Comparison of ENCODE assay signal across 8 mouse cellular contexts in the genomic region with DNA sequence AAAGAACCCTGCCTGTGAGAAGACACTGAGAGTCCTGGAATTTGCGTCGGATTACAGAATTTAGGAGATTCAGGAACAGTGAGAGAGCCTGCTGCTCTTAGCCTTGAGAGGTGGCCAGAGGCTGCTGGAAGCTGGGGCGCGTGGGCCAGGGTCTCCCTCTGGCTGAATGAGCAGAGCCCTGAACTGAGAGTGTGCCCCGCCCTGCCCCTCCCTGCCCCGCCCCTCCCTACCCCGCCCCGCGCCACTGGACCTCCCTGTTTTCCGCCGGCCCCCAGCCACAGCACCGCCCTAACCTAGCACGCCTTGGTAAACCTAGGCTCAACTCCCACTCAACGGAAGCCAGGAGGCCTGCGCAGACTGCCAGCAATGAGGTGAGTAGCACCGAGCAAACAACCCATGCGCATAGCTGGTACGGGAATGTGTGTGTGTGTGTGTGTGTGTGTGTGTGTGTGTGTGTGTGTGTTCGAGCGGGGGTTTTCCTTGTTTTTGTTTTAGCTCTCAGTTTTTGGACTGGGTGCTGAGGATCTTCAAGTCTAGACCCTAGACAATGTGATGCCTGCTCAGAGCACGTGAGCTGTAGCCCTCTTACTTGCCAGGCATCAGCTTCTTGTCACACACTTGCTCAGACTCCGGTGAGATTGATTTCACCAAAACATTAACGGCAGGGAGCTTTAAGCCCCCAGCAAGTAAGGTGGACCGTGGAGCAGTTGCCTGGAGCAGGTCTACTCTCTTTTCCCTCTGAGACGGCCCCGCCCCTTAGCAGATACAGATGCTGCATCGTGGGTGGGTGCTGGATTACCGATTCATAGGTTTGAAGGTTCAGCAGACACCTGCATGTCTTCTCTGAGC. TPM values are rescaled to one million over a fixed set of nuclear protein-coding genes. Genes with fewer than 3 reads are reported as not detected.
DNase-seq lines count a peak whose midpoint lies in the region; ATAC-seq and TF ChIP-seq lines count a peak whose summit lies in the region.

Slc9b2 (plus strand) TSS at position 290 of the 849 bp plus-strand sequence.

- intact Hi-C loops in heart, postnatal 10 days (cut with DNase I), result no loop called here

- no peaks in the 10 kb centered on the region for H3K9me3 ChIP-seq in limb, embryonic 12.5 days
- H3K9me3 ChIP-seq in midbrain, embryonic 10.5 days (replicated peaks), result no peaks in the 10 kb centered on the region
- H3K9me3 ChIP-seq in stomach, embryonic 16.5 days (replicated peaks; ENCODE audit: control insufficient read depth, low read length), result no peaks in the 10 kb centered on the region

- no peak for TF ChIP-seq CTCF in testis, adult 2 months (IDR thresholded peaks at IDR 0.05; ENCODE audit: control insufficient read depth, insufficient read depth, insufficient replicate concordance, low read depth, low read length)

- peak within 1 kb of the TSS; percentile 54 for H3K4me3 ChIP-seq in testis, adult 2 months (ENCODE audit: control insufficient read depth, low read depth, low read length)
- H3K4me3 ChIP-seq in limb, embryonic 12.5 days (replicated peaks), result peak within 1 kb of the TSS; percentile 41
- peak within 1 kb of the TSS; percentile 51 for H3K4me3 ChIP-seq in midbrain, embryonic 10.5 days
- H3K4me3 ChIP-seq in stomach, embryonic 16.5 days (replicated peaks; ENCODE audit: low read length), result peak within 1 kb of the TSS; percentile 43

- peak within 1 kb of the TSS; percentile 69 for H3K4me2 ChIP-seq in limb, embryonic 12.5 days
- H3K4me2 ChIP-seq in stomach, embryonic 16.5 days (ENCODE audit: low read depth, low read length), result peak within 1 kb of the TSS; percentile 75

- no peaks in the 10 kb centered on the region for H3K36me3 ChIP-seq in testis, adult 2 months (ENCODE audit: control insufficient read depth, insufficient read depth, low read length)
- H3K36me3 ChIP-seq in limb, embryonic 12.5 days, result no peaks in the 10 kb centered on the region
- H3K36me3 ChIP-seq in midbrain, embryonic 10.5 days, result no peaks in the 10 kb centered on the region
- no peaks in the 10 kb centered on the region for H3K36me3 ChIP-seq in stomach, embryonic 16.5 days (ENCODE audit: control insufficient read depth, insufficient read depth, low read length)

- DNase-seq in adrenal gland, adult 2 months, result peak; percentile 25
- no peak for DNase-seq in adrenal gland, adult 8-10 months
- no peak for DNase-seq in testis, postnatal 14 days (ENCODE audit: low spot score)
- DNase-seq in heart, postnatal 10 days, result peak; percentile 19 to 34
- peak; percentile 50 for DNase-seq in midbrain, embryonic 10.5 days (ENCODE audit: low spot score)

- H3K4me1 ChIP-seq in testis, adult 2 months (ENCODE audit: control insufficient read depth, insufficient read depth, low read length), result peaks cover 10% of the 10 kb centered on the region
- peaks cover 5% of the 10 kb centered on the region; the same call in 1 of the 2 replicates for H3K4me1 ChIP-seq in limb, embryonic 12.5 days (replicated peaks)
- H3K4me1 ChIP-seq in midbrain, embryonic 10.5 days, result peaks cover 55% of the 10 kb centered on the region
- 0 out of 2 replicates have a peak, but pooled peaks cover 3% of the 10 kb centered on the region for H3K4me1 ChIP-seq in stomach, embryonic 16.5 days (ENCODE audit: control insufficient read depth, insufficient read depth, low read length)

- ATAC-seq in limb, embryonic 12.5 days (ENCODE audit: insufficient number of reproducible peaks, insufficient read depth, low FRiP score, low TSS enrichment, low read depth), result peak; percentile 94
- ATAC-seq in stomach, embryonic 16.5 days (ENCODE audit: insufficient read depth, low FRiP score), result peak; percentile 95

- 11% methylated on average over 28 of the region's 28 CpGs for WGBS in limb, embryonic 12.5 days
- 15% methylated on average over 28 of the region's 28 CpGs for whole genome bisulfite sequencing in midbrain, embryonic 10.5 days
- WGBS in stomach, embryonic 16.5 days, result 8% methylated on average over 28 of the region's 28 CpGs

- H3K27me3 ChIP-seq in testis, adult 2 months (ENCODE audit: control insufficient read depth, insufficient read depth, low read length), result no peaks in the 10 kb centered on the region
- no peaks in the 10 kb centered on the region for H3K27me3 ChIP-seq in limb, embryonic 12.5 days
- H3K27me3 ChIP-seq in midbrain, embryonic 10.5 days (ENCODE audit: low read depth, poor library complexity, severe bottlenecking), result peaks cover 29% of the 10 kb centered on the region
- H3K27me3 ChIP-seq in stomach, embryonic 16.5 days (ENCODE audit: control insufficient read depth, insufficient read depth, low read length), result no peaks in the 10 kb centered on the region

- no peak within 1 kb of the TSS for H3K27ac ChIP-seq in testis, adult 2 months (ENCODE audit: control insufficient read depth, insufficient read depth, low read depth, low read length)
- no peak within 1 kb of the TSS for H3K27ac ChIP-seq in limb, embryonic 12.5 days
- H3K27ac ChIP-seq in midbrain, embryonic 10.5 days (replicated peaks), result peak within 1 kb of the TSS; percentile 72
- H3K27ac ChIP-seq in stomach, embryonic 16.5 days (ENCODE audit: low read length), result no peak within 1 kb of the TSS

- TF ChIP-seq POLR2A in testis, adult 2 months (IDR thresholded peaks at IDR 0.05; ENCODE audit: control insufficient read depth, low read depth, low read length), result no peak

- H3K9ac ChIP-seq in limb, embryonic 12.5 days (replicated peaks), result peak within 1 kb of the TSS; percentile 45
- peak within 1 kb of the TSS; percentile 59 for H3K9ac ChIP-seq in stomach, embryonic 16.5 days (ENCODE audit: low read length)

RNA-seq across cellular contexts. Expression of gene Slc9b2, which starts in this region (rescaled TPM):
- total RNA-seq in adrenal gland, adult 2 months (2021), result 1 to 10 TPM in 1 of 2 experiments, under 1 TPM in 1; 0.92 to 1.3 TPM
- polyA plus RNA-seq in adrenal gland, adult 2 months (2012; rRNA removed), result 0.11 TPM in 1 of 2 replicates, not detected in the other
- 1 to 10 TPM in 3 of 4 experiments, under 1 TPM in 1; 0.94 to 2.0 (median 1.4) TPM for total RNA-seq in adrenal gland, adult 8-10 months (2022)
- polyA plus RNA-seq in testis, adult 2 months (2012; rRNA removed), result 0.26 TPM in 1 of 2 replicates, not detected in the other
- total RNA-seq in heart, postnatal 10 days (2021), result under 1 TPM; 0.20 to 0.43 TPM
- polyA plus RNA-seq in limb, embryonic 12.5 days (2016; fragmentation: Nextera tagmentation; extraction: Ambion mirVana), result 4.9 and 5.5 TPM in 2 replicates
- 1.2 and 2.8 TPM in 2 replicates for polyA plus RNA-seq in midbrain, embryonic 10.5 days (2016; fragmentation: Nextera tagmentation; extraction: Ambion mirVana)
- polyA plus RNA-seq in stomach, embryonic 16.5 days (2015; fragmentation: Nextera tagmentation; extraction: Ambion mirVana), result 3.6 and 3.7 TPM in 2 replicates

Comparison
In these comparisons a context has a peak if more than half of its experiments do, and no peak if none do; other contexts are left out.
1. DNase-seq: peak in adrenal gland, adult 2 months (single experiment) and midbrain, embryonic 10.5 days (single experiment); none in adrenal gland, adult 8-10 months (single experiment) and testis, postnatal 14 days (single experiment).
2. Peak in DNase-seq in heart, postnatal 10 days; RNA of the gene not detected or under 1 TPM.
3. Peak in every context shown above with its lines, with median percentiles within 50 percentile points of each other: H3K4me3 ChIP-seq.